Mouse (Mus musculus): ENCODE data around the gene Igsf9. TPM values are rescaled to one million over a fixed set of nuclear protein-coding genes. Genes with fewer than 3 reads are reported as not detected.

Gene Igsf9
- polyA plus RNA-seq, 1 experiment from 2014 or later, result 109 TPM

- H3K9ac ChIP-seq (ENCODE audit: low read depth, low read length), result no peak overlapping the region
- H3K4me2 ChIP-seq (ENCODE audit: low read depth, low read length), result no peak overlapping the region
- no peaks in the 10 kb centered on the region for H3K36me3 ChIP-seq (ENCODE audit: control insufficient read depth, insufficient read depth, low read length)
- no peaks in the 10 kb centered on the region for H3K9me3 ChIP-seq (ENCODE audit: control insufficient read depth, low read length)
- H3K27me3 ChIP-seq (replicated peaks; ENCODE audit: control insufficient read depth, insufficient read depth, low read length), result no peaks in the 10 kb centered on the region
- no peak overlapping the region for H3K4me3 ChIP-seq (ENCODE audit: low read length)
- peak; percentile 78 for ATAC-seq
- no peaks in the 10 kb centered on the region; the same call in 1 of the 2 replicates for H3K4me1 ChIP-seq (ENCODE audit: control insufficient read depth, insufficient read depth, low read length)
- H3K27ac ChIP-seq (ENCODE audit: low read length), result no peak overlapping the region
- 43% methylated on average over 2 of the region's 2 CpGs for WGBS
Observed at GRCm38 (mm10) chr1:172450226-172450625, 31.4 kb upstream of the Igsf9 start.

- H3K4me3 ChIP-seq (ENCODE audit: low read length), result no peak overlapping the region
- H3K4me1 ChIP-seq (ENCODE audit: control insufficient read depth, insufficient read depth, low read length), result no peaks in the 10 kb centered on the region; the same call in 1 of the 2 replicates
- ATAC-seq, result 0 out of 2 replicates have a peak, but pooled peaks have one; percentile 40
- H3K9ac ChIP-seq (ENCODE audit: low read depth, low read length), result no peak overlapping the region
- no peaks in the 10 kb centered on the region for H3K9me3 ChIP-seq (ENCODE audit: control insufficient read depth, low read length)
- 43% methylated on average over 17 of the region's 17 CpGs for WGBS
- no peaks in the 10 kb centered on the region for H3K27me3 ChIP-seq (replicated peaks; ENCODE audit: control insufficient read depth, insufficient read depth, low read length)
- H3K36me3 ChIP-seq (ENCODE audit: control insufficient read depth, insufficient read depth, low read length), result no peaks in the 10 kb centered on the region
- no peak overlapping the region for H3K27ac ChIP-seq (ENCODE audit: low read length)
- no peak overlapping the region for H3K4me2 ChIP-seq (ENCODE audit: low read depth, low read length)
Observed at GRCm38 (mm10) chr1:172450848-172451470, 30.6 kb upstream of the Igsf9 start.

DNA sequence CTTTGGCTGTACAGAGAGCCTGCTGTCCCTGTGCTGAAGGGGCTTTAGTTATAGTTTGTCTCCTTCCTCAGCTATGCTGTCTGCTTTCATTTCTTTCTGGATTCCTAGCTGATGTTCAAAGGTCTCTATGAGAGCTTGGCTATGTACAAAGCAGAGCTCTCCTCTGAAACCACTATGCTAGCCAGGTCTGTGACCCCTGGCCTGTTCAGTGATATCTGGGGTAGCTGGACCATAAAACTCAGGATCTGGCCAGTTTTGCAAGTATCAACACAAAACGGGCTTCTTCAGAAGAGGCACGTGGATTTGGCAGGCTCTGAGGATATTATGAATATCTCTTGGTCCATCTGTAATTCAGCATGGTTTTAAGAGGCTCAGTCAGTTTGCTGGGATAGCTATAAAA, 28.7 kb upstream of the Igsf9 start:
- no peak for ATAC-seq

GRCm38 (mm10) chr1:172453810-172454209, 27.8 kb upstream of the Igsf9 start:
- no peak for ATAC-seq

More for the DNA sequence above, 28.7 kb upstream of the Igsf9 start:
- no peaks in the 10 kb centered on the region for H3K27me3 ChIP-seq (replicated peaks; ENCODE audit: control insufficient read depth, insufficient read depth, low read length)
- H3K9ac ChIP-seq (ENCODE audit: low read depth, low read length), result no peak overlapping the region
- no peak overlapping the region for H3K4me2 ChIP-seq (ENCODE audit: low read depth, low read length)
- H3K36me3 ChIP-seq (ENCODE audit: control insufficient read depth, insufficient read depth, low read length), result no peaks in the 10 kb centered on the region
- WGBS, result 48% methylated on average over 2 of the region's 2 CpGs
- no peak overlapping the region for H3K27ac ChIP-seq (ENCODE audit: low read length)
- H3K9me3 ChIP-seq (ENCODE audit: control insufficient read depth, low read length), result no peaks in the 10 kb centered on the region
- H3K4me3 ChIP-seq (ENCODE audit: low read length), result no peak overlapping the region
- H3K4me1 ChIP-seq (ENCODE audit: control insufficient read depth, insufficient read depth, low read length), result no peaks in the 10 kb centered on the region; the same call in 1 of the 2 replicates

DNA sequence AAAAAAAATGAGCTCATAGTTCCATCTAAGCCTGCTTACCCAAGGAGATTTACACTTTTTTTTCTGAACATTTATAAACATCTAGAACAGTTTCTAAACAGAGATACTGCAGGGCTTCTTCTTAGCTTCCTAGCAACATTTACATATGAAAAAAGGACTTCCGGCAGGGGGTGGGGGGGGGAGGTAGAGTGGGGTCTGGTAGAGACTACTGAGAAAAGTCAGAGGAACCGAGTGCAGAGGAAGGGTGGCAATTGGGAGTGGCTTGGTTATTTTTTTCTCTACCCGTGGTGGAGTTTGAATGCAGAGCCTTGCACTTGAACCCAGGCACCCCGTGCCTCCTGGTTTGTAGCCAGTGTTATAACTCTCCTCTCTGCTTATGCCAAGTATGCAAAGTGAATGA, 26.2 kb upstream of the Igsf9 start:
- H3K36me3 ChIP-seq (ENCODE audit: control insufficient read depth, insufficient read depth, low read length), result no peaks in the 10 kb centered on the region
- H3K4me1 ChIP-seq (ENCODE audit: control insufficient read depth, insufficient read depth, low read length), result no peaks in the 10 kb centered on the region; the same call in 1 of the 2 replicates
- no peak overlapping the region for H3K9ac ChIP-seq (ENCODE audit: low read depth, low read length)
- 26% methylated on average over 4 of the region's 4 CpGs for WGBS
- no peaks in the 10 kb centered on the region for H3K9me3 ChIP-seq (ENCODE audit: control insufficient read depth, low read length)
- no peak for ATAC-seq
- H3K4me2 ChIP-seq (ENCODE audit: low read depth, low read length), result no peak overlapping the region
- H3K27ac ChIP-seq (ENCODE audit: low read length), result 0 out of 2 replicates have a peak overlapping the region, but pooled peaks have one; percentile 4
- no peak overlapping the region for H3K4me3 ChIP-seq (ENCODE audit: low read length)
- H3K27me3 ChIP-seq (replicated peaks; ENCODE audit: control insufficient read depth, insufficient read depth, low read length), result no peaks in the 10 kb centered on the region

More at GRCm38 (mm10) chr1:172453810-172454209, 27.8 kb upstream of the Igsf9 start:
- H3K36me3 ChIP-seq (ENCODE audit: control insufficient read depth, insufficient read depth, low read length), result no peaks in the 10 kb centered on the region
- H3K4me3 ChIP-seq (ENCODE audit: low read length), result no peak overlapping the region
- H3K27ac ChIP-seq (ENCODE audit: low read length), result no peak overlapping the region
- 84% methylated on average over 2 of the region's 2 CpGs for WGBS
- no peak overlapping the region for H3K4me2 ChIP-seq (ENCODE audit: low read depth, low read length)
- H3K4me1 ChIP-seq (ENCODE audit: control insufficient read depth, insufficient read depth, low read length), result no peaks in the 10 kb centered on the region; the same call in 1 of the 2 replicates
- no peak overlapping the region for H3K9ac ChIP-seq (ENCODE audit: low read depth, low read length)
- no peaks in the 10 kb centered on the region for H3K9me3 ChIP-seq (ENCODE audit: control insufficient read depth, low read length)
- no peaks in the 10 kb centered on the region for H3K27me3 ChIP-seq (replicated peaks; ENCODE audit: control insufficient read depth, insufficient read depth, low read length)

DNA sequence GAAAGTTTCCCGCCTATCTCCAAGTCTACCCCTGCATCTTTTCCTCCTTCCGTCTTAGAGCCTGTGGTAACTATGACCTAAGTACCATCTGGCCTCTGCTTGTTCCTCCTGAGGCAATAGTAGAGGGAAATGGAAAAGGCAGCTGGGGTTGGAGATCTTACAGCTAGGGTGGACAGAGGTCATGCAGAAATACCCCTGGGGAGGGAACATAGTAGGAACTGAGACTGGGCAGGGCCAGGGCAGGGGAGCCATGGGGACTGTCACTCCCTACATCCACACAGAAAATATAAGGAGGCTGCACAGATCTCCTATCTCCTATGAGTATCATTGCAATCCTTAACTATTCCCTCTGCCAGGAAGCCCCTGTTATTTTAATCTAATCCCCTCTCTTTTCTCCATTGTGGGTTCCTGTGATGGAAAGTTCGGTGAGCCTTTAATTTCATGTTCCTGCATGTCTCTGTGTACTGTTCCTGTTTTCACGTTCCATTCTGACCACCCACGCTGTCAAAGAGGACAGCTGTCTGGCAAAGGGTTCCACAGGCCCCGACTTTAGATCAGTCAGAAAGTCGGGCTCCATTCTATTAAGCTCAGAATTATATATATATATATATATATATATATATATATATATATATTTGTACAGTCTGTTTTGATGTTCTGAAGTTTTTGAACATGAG, 25.4 kb upstream of the Igsf9 start:
- no peaks in the 10 kb centered on the region for H3K9me3 ChIP-seq (ENCODE audit: control insufficient read depth, low read length)
- H3K4me1 ChIP-seq (ENCODE audit: control insufficient read depth, insufficient read depth, low read length), result no peaks in the 10 kb centered on the region; the same call in 1 of the 2 replicates
- H3K36me3 ChIP-seq (ENCODE audit: control insufficient read depth, insufficient read depth, low read length), result no peaks in the 10 kb centered on the region
- no peaks in the 10 kb centered on the region for H3K27me3 ChIP-seq (replicated peaks; ENCODE audit: control insufficient read depth, insufficient read depth, low read length)
- 72% methylated on average over 7 of the region's 7 CpGs for WGBS
- 0 out of 2 replicates have a peak overlapping the region, but pooled peaks have one; percentile 4 for H3K27ac ChIP-seq (ENCODE audit: low read length)
- no peak overlapping the region for H3K4me2 ChIP-seq (ENCODE audit: low read depth, low read length)
- peak; percentile 29; the same call in 1 of the 2 replicates for ATAC-seq
- H3K9ac ChIP-seq (ENCODE audit: low read depth, low read length), result no peak overlapping the region
- no peak overlapping the region for H3K4me3 ChIP-seq (ENCODE audit: low read length)

- no peak overlapping the region for H3K27ac ChIP-seq (ENCODE audit: low read length)
- no peak overlapping the region for H3K4me3 ChIP-seq (ENCODE audit: low read length)
- no peak overlapping the region for H3K9ac ChIP-seq (ENCODE audit: low read depth, low read length)
- WGBS, result 70% methylated on average over 3 of the region's 3 CpGs
- H3K4me2 ChIP-seq (ENCODE audit: low read depth, low read length), result no peak overlapping the region
- H3K4me1 ChIP-seq (ENCODE audit: control insufficient read depth, insufficient read depth, low read length), result no peaks in the 10 kb centered on the region; the same call in 1 of the 2 replicates
- H3K9me3 ChIP-seq (ENCODE audit: control insufficient read depth, low read length), result no peaks in the 10 kb centered on the region
- no peaks in the 10 kb centered on the region for H3K27me3 ChIP-seq (replicated peaks; ENCODE audit: control insufficient read depth, insufficient read depth, low read length)
- no peak for ATAC-seq
- no peaks in the 10 kb centered on the region for H3K36me3 ChIP-seq (ENCODE audit: control insufficient read depth, insufficient read depth, low read length)
Observed at GRCm38 (mm10) chr1:172457196-172457595, 24.4 kb upstream of the Igsf9 start.

DNA sequence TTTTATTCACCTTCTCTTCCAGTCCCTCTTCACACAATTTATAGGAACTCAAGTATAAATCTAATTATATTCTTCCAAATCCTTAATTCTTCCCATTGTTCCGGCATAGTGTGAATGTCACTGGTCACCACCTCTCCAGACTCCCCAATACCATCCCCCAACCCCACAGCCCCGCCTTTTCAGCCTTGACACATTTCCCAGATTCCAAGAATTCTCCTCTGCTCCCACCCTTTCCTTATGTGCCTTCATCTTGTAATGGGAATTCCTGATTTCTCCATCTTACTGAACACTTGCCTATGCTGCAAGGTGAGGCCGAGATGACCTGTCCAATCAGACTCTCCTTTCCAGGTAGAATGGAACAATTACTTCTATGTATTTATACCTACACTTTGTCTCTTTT, 23.5 kb upstream of the Igsf9 start:
- Histone ChIP-seq H3K27ac (ENCODE audit: low read length) (no peak overlapping the region), H3K36me3 (ENCODE audit: control insufficient read depth, insufficient read depth, low read length) (no peaks in the 10 kb centered on the region), H3K4me1 (ENCODE audit: control insufficient read depth, insufficient read depth, low read length) (no peaks in the 10 kb centered on the region; the same call in 1 of the 2 replicates), H3K4me3 (ENCODE audit: low read length) (no peak overlapping the region), H3K9me3 (ENCODE audit: control insufficient read depth, low read length) (no peaks in the 10 kb centered on the region), H3K27me3 (replicated peaks; ENCODE audit: control insufficient read depth, insufficient read depth, low read length) (no peaks in the 10 kb centered on the region), H3K4me2 (ENCODE audit: low read depth, low read length) (no peak overlapping the region), H3K9ac (ENCODE audit: low read depth, low read length) (no peak overlapping the region)
- ATAC-seq, result no peak
- WGBS, result 85% methylated on average over 3 of the region's 3 CpGs

- Histone ChIP-seq H3K9ac (ENCODE audit: low read depth, low read length) (no peak overlapping the region), H3K27ac (ENCODE audit: low read length) (peak overlapping the region; percentile 89), H3K4me3 (ENCODE audit: low read length) (no peak overlapping the region), H3K36me3 (ENCODE audit: control insufficient read depth, insufficient read depth, low read length) (no peaks in the 10 kb centered on the region), H3K4me2 (ENCODE audit: low read depth, low read length) (no peak overlapping the region), H3K27me3 (replicated peaks; ENCODE audit: control insufficient read depth, insufficient read depth, low read length) (no peaks in the 10 kb centered on the region), H3K9me3 (ENCODE audit: control insufficient read depth, low read length) (no peaks in the 10 kb centered on the region), H3K4me1 (ENCODE audit: control insufficient read depth, insufficient read depth, low read length) (peaks cover 5% of the 10 kb centered on the region; the same call in 1 of the 2 replicates)
- 40% methylated on average over 2 of the region's 2 CpGs for WGBS
- peak; percentile 82 for ATAC-seq
Observed at GRCm38 (mm10) chr1:172461602-172462001, 20.0 kb upstream of the Igsf9 start.

Data from intestine, embryonic 16.5 days (tissue).